Mouse (Mus musculus) kidney, adult 9 months (tissue): ENCODE measurements around the gene Sap30.
"Not testable (repeated sequence)": the region's sequence is repeated elsewhere in the genome, so short reads cannot be mapped to it uniquely, and the experiment has no call there.

Experiments
- DNase-seq: peaks from one replicate; pipeline ENCODE4 v3.0.0; 2022

The Sap30 gene

GRCm38 (mm10) chr8:57491873-57492272, 4.2 kb upstream of the Sap30 start:
- DNase-seq: no peak

- peak; percentile 86 for DNase-seq
Measured at GRCm38 (mm10) chr8:57489896-57490295, 2.2 kb upstream of the Sap30 start.

DNA sequence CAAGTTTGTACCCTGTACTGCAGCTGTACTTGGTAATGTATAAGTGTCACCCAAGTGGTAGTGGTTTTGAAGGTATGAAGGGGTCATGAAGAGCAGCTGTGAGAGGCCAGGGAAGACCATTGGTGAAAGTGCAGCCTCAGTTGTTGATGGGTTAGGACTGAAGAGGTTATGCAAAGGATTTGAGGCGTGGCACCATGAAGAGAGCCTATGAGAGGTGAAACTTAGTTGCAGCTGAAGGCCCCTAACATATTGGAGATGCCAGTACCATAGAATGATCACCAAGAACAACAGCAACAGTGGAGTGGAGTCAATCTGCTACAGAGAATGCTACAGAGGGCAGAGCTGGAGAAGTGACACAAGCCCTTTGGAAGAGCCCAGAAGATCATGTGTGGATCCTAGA, 1.7 kb upstream of the Sap30 start:
- DNase-seq: no peak

DNA sequence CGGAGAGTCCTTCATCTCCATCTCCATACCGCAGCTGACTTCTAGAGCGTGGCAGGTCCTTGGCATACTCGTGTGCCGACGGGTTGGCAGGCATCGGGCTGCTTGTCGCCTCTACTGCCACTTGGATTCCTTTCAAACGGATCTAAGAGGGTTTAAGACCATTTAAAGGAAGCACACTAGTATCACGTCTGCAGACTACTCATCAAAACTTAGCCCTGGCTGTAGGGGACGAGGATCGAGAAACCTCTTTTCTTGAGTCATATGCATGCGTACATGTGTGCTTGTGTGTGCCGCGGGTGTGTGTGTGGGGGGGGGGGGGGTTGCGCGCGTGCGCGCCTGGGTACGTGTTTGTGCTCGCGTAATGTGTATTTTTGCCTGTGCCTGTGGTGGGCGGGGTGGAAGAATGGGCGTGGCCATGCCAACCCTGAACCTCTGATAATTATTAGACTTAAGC, 679 bp upstream of the Sap30 start:
- DNase-seq: peak; percentile 91

DNA sequence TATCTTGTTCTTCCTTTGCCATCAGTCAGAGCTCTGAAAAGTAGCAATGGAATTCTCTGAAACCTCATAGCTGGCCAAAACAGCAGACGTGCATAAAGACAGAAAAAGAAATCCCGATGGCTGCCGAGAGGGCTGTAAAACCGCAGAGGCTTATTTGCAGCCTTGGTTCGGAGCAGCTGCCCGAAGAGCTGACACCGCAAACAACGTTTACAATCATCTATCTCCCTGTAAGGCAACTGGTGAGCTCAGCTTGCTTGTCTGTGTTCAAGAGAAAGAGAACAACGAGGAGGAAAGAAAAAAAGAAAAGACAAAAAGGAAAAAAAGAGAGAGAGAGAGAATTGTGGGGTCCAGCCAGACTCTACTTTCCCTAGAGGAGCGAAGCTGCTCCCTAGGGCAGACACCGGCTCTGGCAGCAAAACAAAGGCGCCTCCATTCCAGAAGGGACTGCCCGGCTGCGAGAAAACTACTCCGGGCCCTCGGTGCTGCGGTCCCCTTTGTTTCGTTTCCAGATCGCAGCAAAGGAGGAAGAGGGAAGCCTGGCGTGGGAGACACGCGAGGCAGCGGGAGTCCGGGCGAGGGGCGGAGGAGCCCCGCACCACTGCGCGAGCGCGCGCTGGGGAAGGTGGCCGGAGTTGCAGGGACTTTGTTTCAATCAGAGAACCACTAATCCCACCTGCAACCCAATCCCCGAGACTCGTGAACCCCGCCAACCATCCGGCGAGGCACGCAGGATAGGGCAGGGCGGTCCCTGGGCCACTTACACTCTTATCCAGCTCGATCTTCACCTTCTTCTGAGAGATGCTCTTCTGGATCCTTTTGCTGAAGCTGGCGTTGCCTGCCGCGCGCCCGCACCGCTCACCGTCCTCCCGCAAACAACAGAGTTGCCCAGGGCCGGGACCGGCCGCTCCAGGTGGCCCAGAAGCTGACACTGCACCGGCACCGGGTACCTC, 894 bp downstream of the Sap30 start:
- DNase-seq: peak; percentile 36

GRCm38 (mm10) chr8:57480606-57481005, 7.1 kb downstream of the Sap30 start:
- DNase-seq: no peak

GRCm38 (mm10) chr8:57479700-57480099, 8.0 kb downstream of the Sap30 start:
- DNase-seq: no peak

DNA sequence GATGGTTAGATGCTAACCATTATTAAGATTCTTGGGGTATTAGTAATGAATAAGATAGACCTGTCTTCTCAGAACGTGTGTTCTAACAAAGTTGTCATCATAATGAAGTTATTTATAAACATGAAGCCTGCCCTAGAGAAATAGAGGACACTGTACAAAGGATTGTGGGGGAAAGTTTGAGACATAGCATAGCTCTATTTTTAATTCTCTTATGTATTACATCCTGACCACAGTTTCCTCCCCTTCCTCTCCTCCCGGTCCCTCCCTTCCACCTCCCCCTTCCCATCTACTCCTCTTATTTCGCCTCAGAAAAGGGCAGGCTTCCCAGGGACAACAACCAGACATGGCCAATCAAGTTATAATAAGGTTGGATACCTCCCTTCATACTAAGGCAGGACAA, 9.3 kb downstream of the Sap30 start:
- DNase-seq: no peak

GRCm38 (mm10) chr8:57473751-57474150, 13.9 kb downstream of the Sap30 start:
- DNase-seq: peak; percentile 68

DNA sequence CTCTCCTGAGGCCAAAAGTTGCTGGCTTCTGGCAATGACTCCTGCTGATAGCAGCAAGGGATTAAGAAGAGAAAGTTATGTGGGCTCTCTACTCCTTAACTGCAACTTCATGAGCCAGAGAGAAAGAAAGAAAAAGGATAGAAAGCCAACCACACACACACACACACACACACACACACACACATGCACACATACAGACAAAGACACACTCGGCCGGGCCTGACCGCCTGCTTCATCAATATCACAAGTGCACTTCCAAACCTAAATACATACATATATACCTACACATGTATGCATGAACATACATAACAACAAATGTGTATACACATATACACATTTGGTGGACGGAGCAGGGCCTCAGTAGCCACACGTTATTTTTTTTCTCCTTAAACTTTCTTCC, 16.8 kb downstream of the Sap30 start:
- DNase-seq: no peak

DNA sequence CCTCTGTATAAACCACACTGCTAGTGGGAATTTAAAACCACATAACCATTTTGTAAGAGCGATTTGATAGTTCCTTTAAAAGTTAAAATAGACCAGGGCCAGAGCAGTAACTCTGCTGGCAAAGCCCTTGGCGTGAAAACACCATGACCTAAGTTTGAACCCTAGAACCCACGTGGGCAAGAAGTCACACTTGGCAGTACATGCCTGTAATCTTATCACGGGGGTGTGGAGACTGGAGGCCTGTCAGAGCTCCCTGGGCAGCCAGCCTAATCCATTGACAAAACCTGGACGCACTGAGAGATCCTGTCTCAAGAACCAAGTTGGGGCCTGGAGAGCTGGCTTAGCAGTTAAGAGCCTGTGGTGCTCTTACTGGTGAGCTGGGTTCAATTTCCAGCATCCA, 19.0 kb downstream of the Sap30 start:
- peak; percentile 86 for DNase-seq

- peak; percentile 44 for DNase-seq
Measured at GRCm38 (mm10) chr8:57463757-57464156, 23.9 kb downstream of the Sap30 start.

GRCm38 (mm10) chr8:57462839-57463238, 24.8 kb downstream of the Sap30 start:
- no peak for DNase-seq

DNA sequence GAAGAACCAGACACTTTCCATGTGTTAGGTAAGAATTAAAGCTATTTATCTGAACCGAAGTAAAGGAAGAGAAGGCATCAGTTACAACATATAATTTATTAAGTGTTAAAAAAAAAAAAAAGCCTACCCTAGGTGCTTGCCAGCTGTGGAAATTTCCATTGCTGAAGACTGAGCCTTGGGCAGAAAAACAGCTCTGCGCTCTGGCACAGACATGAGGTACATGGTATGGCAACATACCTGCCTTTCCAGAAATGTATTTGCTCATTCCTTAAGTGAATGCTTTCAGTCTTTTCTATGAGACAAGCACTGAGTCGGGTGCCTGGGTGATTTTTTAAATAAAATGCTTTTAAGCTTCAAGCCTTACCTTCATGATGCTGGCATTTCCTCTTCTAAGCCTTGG, 29.7 kb downstream of the Sap30 start:
- no peak for DNase-seq

DNA sequence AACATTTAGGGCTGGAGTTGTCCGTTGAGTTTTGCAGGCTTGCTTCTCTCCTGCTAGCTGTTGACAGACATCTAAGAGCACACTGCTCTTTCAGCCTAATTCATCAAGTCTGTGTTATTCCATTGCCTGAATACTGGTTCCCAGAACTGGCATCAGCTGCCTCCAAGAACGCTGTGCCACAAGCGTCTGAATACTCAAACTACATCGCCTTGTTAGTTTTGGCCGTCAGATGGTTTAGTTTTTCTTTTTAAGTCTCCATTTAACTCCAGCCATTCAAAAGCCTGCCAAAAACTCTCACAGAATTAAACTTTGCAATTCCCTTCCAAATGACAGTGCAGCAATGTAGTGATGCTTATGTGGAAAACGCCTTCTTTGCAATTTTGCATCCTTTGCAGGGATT, 30.5 kb downstream of the Sap30 start:
- no peak for DNase-seq

DNA sequence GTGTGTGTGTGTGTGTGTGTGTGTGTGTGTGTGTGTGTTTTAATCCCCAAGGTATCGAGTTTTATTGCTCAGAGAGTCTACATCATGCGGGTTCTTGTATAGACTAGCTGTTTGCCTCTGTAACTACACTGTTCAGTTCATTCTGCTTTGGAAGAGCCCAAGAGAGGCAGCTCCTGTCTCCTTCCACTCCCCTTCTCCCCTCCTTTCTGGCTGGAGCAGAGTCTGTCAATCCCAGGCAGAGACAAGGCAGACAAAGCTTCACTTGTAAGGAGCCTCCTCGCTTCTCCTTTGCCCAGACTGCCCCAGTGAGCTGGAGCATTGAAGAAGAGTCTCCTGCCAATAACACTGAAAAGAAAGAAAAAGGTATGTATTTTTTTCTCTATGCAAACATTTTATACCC, 31.9 kb downstream of the Sap30 start, which contains the start of gene Scrg1:
Gene Scrg1 (plus strand): TSS at position 159 of the 400 bp plus-strand sequence.
- DNase-seq: no peak

GRCm38 (mm10) chr8:57453361-57453760, 34.3 kb downstream of the Sap30 start:
- peak; percentile 81 for DNase-seq

- DNase-seq: peak; percentile 88
Measured at GRCm38 (mm10) chr8:57451896-57452295, 35.8 kb downstream of the Sap30 start.

- DNase-seq: peak; percentile 65
Measured at GRCm38 (mm10) chr8:57450726-57451125, 36.9 kb downstream of the Sap30 start.

- DNase-seq: not testable (repeated sequence)
Measured at GRCm38 (mm10) chr8:57445901-57446300, 41.8 kb downstream of the Sap30 start.

- DNase-seq: no peak
Measured at GRCm38 (mm10) chr8:57443289-57443688, 44.4 kb downstream of the Sap30 start.

DNA sequence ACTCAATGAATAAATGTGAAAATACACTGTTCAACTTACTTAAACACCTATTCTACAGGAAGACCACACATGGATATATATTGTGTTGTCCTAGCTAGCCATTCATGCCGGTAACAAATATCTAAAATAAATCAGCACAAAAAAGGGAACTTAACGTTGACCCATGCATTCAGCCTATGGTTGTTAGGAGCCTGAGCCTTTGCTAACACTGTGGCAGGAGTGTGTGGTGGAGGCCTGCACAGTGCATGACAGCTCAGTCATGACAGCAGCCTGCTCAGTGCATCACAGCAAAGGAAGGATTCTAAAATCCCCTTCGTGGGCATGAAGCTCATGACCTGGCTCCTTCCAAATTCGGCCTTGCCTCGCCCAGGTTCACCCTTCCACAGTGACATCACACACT, 46.1 kb downstream of the Sap30 start:
- no peak for DNase-seq

DNA sequence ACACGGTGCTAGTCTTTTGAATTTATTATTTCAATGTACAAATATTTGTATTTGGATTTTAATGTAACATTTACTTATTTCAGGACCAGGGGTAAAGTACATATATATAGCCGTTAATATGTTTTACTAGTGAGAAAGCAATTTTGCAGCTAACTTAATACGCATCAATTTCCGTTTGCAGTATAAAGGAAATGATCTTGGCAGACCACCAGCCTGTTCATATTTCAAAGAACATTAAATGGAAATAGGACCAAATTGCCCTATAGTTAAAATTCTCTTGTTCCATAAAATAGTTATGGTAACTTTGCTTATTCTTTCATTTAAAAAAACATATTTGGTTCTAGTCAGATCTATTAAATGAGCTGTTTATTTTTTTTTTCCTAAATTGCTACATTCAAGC, 46.5 kb downstream of the Sap30 start:
- DNase-seq: no peak

GRCm38 (mm10) chr8:57436437-57436796, 51.2 kb downstream of the Sap30 start:
- no peak for DNase-seq
